Mouse (Mus musculus): Measurements from ENCODE around the gene Poc1b.

DNA sequence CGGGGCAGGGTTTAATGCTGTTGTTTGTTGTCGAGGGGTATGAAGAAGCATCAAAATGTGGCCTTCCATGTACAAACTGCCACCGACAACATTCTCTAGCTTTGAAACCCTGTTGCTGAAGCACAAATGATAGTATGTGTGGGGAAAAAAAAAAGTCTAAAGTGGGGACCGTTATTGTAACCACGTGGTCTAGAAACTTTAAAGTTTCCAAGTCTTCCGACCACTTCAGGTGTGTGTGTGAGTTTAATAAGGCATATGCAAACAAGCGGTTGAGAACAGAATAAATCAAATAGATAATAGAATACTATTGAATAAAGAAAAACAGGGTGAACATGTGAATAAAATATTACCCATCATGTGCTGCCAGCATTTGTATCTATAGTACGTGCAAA is 529 bp upstream of the Poc1b start:
- TF ChIP-seq CTCF (IDR thresholded peaks at IDR 0.05; ENCODE audit: low read depth, low read length) (no peak), GATA1 (IDR thresholded peaks at IDR 0.05; ENCODE audit: borderline replicate concordance, low read length) (no peak), TAL1 (conservative IDR thresholded peaks at IDR 0.05; ENCODE audit: low read depth, low read length) (no peak)

Measured in G1E (cell line).